Mouse (Mus musculus): ENCODE measurements around the gene Naa15.

- TF ChIP-seq EP300 (IDR thresholded peaks at IDR 0.05) (no peak), CTCF (IDR thresholded peaks at IDR 0.05) (no peak)
Observed at GRCm38 (mm10) chr3:51383409-51383808, 31.5 kb upstream of the Naa15 start.
